Mouse (Mus musculus) kidney, embryonic 14.5 days (tissue): Measurements from ENCODE around the gene Mlana. TPM values are rescaled to one million over a fixed set of nuclear protein-coding genes. Genes with fewer than 3 reads are reported as not detected.

ENCODE experiments used
- ATAC-seq: fragments of 200-750 bp; cut with Nextera tagmentation; 2 replicates; pipeline ENCODE4 v1.8.0; 2017; ENCODE audit warnings: moderate number of reproducible peaks, mild to moderate bottlenecking, moderate TSS enrichment, moderate library complexity; ENCODE audit not compliant: low FRiP score, low TSS enrichment
- H3K27ac ChIP-seq: fragments of 300-500 bp; sonication (generic); 2 replicates; pipeline ENCODE4 v1.5.1; 2014; ENCODE audit warnings: low read depth, mild to moderate bottlenecking, low read length, moderate library complexity, mixed read lengths
- H3K27me3 ChIP-seq: fragments of 300-500 bp; sonication (generic); 2 replicates; pipeline ENCODE4 v1.6.1; 2014; ENCODE audit warnings: mild to moderate bottlenecking, low read length; ENCODE audit not compliant: control insufficient read depth, insufficient read depth
- H3K36me3 ChIP-seq: fragments of 300-500 bp; sonication (generic); 2 replicates; pipeline ENCODE4 v1.6.1; 2014; ENCODE audit warnings: low read length, mixed read lengths; ENCODE audit not compliant: control insufficient read depth, insufficient read depth
- H3K4me1 ChIP-seq: fragments of 300-500 bp; sonication (generic); 2 replicates; pipeline ENCODE4 v1.6.1; 2014; ENCODE audit warnings: low read length, mixed read lengths; ENCODE audit not compliant: control insufficient read depth, insufficient read depth
- H3K4me2 ChIP-seq: fragments of 300-500 bp; sonication (generic); replicated peaks from 2 replicates; pipeline ENCODE4 v1.6.1; 2014; ENCODE audit warnings: low read depth, mild to moderate bottlenecking, low read length
- H3K4me3 ChIP-seq: fragments of 300-500 bp; sonication (generic); 2 replicates; pipeline ENCODE4 v1.5.1; 2014; ENCODE audit warnings: mild to moderate bottlenecking, low read length
- H3K9ac ChIP-seq: fragments of 300-500 bp; sonication (generic); 2 replicates; pipeline ENCODE4 v1.6.1; 2014; ENCODE audit warnings: low read depth, mild to moderate bottlenecking, low read length, moderate library complexity
- H3K9me3 ChIP-seq: fragments of 300-500 bp; sonication (generic); 2 replicates; pipeline ENCODE4 v1.6.1; 2016; ENCODE audit warnings: low read length; ENCODE audit not compliant: control insufficient read depth
- WGBS: fragments of 180-500 bp; shearing (Covaris S2); extraction: QIAGEN DNeasy Blood & Tissue Kit; methylation state at CpG from one replicate; pipeline ENCODE4 v1.1.7; 2014; 5-methylcytosine and 5-hydroxymethylcytosine counted together
- polyA plus RNA-seq: library from polyadenylated mRNA; unstranded; fragments of >200 nt; fragmentation: Nextera tagmentation; extraction: Ambion mirVana; gene quantifications from 2 replicates; pipeline ENCODE4 v1.2.1, GENCODE M21; 2014

Mlana gene
- polyA plus RNA-seq, 1 experiment from 2014 or later = not detected

DNA sequence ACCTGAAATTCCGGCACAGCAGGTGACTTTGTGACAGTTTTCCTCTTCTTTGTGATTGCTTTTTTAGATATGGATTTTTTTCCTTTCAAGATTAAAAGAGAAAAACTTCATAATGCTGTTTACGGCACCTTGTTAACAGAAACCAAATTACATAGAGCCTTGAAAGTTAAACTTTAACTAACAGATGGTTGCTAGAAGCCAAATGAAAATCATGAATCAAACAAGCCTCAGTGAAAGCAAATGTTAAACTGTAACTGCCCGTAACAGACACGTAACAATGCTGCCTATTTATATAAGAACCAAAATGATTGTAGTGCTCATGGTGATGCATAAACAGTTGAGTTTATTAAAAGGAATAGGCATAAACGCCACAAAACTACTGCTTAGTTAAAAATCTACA, 45.9 kb downstream of the Mlana start:
- Histone ChIP-seq H3K36me3 (no peaks in the 10 kb centered on the region), H3K9ac (no peak overlapping the region), H3K4me3 (no peak overlapping the region), H3K4me2 (no peak overlapping the region), H3K27me3 (no peaks in the 10 kb centered on the region), H3K27ac (no peak overlapping the region), H3K9me3 (no peaks in the 10 kb centered on the region), H3K4me1 (no peaks in the 10 kb centered on the region)
- WGBS = 65% methylated on average over 5 of the region's 5 CpGs
- no peak for ATAC-seq

DNA sequence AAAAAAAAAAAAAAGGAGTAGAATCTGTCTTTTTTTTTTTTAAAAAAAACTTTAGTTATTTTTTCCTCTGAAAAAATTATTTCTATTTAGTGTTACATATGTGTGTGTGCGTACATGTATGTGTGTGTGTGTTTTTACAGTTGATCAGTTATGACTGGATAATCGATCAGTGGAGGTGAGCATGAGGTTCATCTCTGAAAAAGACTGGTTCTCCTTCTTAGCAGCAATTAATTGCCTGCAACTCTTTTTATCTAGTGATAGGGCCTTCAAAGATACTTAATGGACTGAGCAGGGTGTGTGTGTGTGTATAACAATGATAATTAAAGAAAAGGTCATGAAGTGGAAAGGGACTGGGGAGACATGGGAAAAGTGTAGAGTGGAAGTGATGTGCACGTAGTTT, 53.4 kb downstream of the Mlana start:
- ATAC-seq = no peak
- H3K4me3 ChIP-seq = no peak overlapping the region
- 0 out of 2 replicates have a peak, but pooled peaks cover 4% of the 10 kb centered on the region for H3K36me3 ChIP-seq
- no peaks in the 10 kb centered on the region for H3K9me3 ChIP-seq
- H3K9ac ChIP-seq = no peak overlapping the region
- H3K27ac ChIP-seq = no peak overlapping the region
- H3K27me3 ChIP-seq = no peaks in the 10 kb centered on the region
- H3K4me1 ChIP-seq = no peaks in the 10 kb centered on the region
- H3K4me2 ChIP-seq = no peak overlapping the region
- WGBS = 90% methylated on average over 3 of the region's 3 CpGs

DNA sequence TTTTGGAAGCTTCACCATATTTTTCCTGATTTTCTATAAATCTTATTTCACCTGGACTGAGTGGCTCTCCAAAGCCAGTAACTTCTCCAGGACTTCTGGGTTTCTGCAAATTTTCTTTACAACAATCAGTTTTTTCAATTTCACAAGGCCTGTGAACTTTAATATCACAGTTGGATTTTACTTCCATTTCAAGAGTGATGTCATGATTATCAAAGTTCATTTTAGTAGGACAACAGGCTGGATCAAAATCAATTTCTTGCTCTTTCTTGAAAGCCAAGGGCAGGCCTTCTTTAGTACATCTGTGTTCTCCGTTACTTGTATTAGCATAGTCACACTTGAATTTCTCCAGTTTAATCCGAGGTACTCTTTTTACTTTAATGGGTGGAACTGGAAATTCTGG, 56.3 kb downstream of the Mlana start:
- no peak overlapping the region for H3K27ac ChIP-seq
- ATAC-seq = no peak
- H3K36me3 ChIP-seq = 0 out of 2 replicates have a peak, but pooled peaks cover 4% of the 10 kb centered on the region
- no peak overlapping the region for H3K4me2 ChIP-seq
- H3K4me1 ChIP-seq = no peaks in the 10 kb centered on the region
- H3K9ac ChIP-seq = no peak overlapping the region
- 96% methylated on average over 2 of the region's 2 CpGs for WGBS
- no peaks in the 10 kb centered on the region for H3K27me3 ChIP-seq
- no peak overlapping the region for H3K4me3 ChIP-seq
- no peaks in the 10 kb centered on the region for H3K9me3 ChIP-seq

Other genes with a start within 250 kb of the Mlana start
- gene Ric1, start 175.5 kb upstream of the Mlana start, polyA plus RNA-seq = 17.4 and 19.3 TPM in 2 replicates
- 10.7 and 21.0 TPM in 2 replicates for gene Ermp1, start 49.4 kb upstream of the Mlana start, polyA plus RNA-seq
- 10.5 and 11.5 TPM in 2 replicates for gene 9930021J03Rik, start 108.2 kb downstream of the Mlana start, polyA plus RNA-seq
- gene Ranbp6, start 115.2 kb downstream of the Mlana start, polyA plus RNA-seq = 10.2 and 22.4 TPM in 2 replicates
- 28.0 and 28.3 TPM in 2 replicates for gene Il33, start 227.3 kb downstream of the Mlana start, polyA plus RNA-seq